Mouse (Mus musculus): Measurements from ENCODE around the gene Cdc27. TPM values are rescaled to one million over a fixed set of nuclear protein-coding genes. Genes with fewer than 3 reads are reported as not detected.

The Cdc27 gene
- polyA plus RNA-seq, 2 experiments, result 30.5 to 43.4 TPM

- Histone ChIP-seq H3K27me3 (ENCODE audit: control insufficient read depth, insufficient read depth, low read length) (no peaks in the 10 kb centered on the region), H3K27ac (replicated peaks; ENCODE audit: low read depth, low read length) (no peak overlapping the region), H3K4me3 (replicated peaks; ENCODE audit: low read length) (no peak overlapping the region), H3K4me1 (ENCODE audit: control insufficient read depth, insufficient read depth, low read length) (no peaks in the 10 kb centered on the region), H3K36me3 (ENCODE audit: control insufficient read depth, insufficient read depth, low read length) (peaks cover 25% of the 10 kb centered on the region; the same call in 1 of the 2 replicates), H3K9me3 (ENCODE audit: control insufficient read depth, low read length) (no peaks in the 10 kb centered on the region), H3K4me2 (replicated peaks; ENCODE audit: low read depth, low read length, severe bottlenecking) (no peak overlapping the region), H3K9ac (ENCODE audit: low read depth, low read length, severe bottlenecking) (no peak overlapping the region)
- ATAC-seq (ENCODE audit: low FRiP score, low read depth) (no peak), DNase-seq (ENCODE audit: low spot score) (no peak)
- TF ChIP-seq POLR2A (IDR thresholded peaks at IDR 0.05; ENCODE audit: borderline replicate concordance, extremely low read depth, insufficient read depth, insufficient read length), result no peak
- 83% methylated on average over 2 of the region's 2 CpGs for WGBS
These were observed 91.9 kb downstream of the Cdc27 start for GRCm38 (mm10) chr11:104458507-104458906.

Other genes starting within 250 kb of the Cdc27 start
- gene Kansl1, start 81.8 kb downstream of the Cdc27 start, polyA plus RNA-seq (2012; rRNA removed), result 91.7 and 123 TPM in 2 replicates
- 27.0 and 33.2 TPM in 2 replicates for gene Kansl1, start 81.8 kb downstream of the Cdc27 start, polyA plus RNA-seq (2014; fragmentation: Nextera tagmentation; extraction: Ambion mirVana)
- gene Myl4, start within 50 bp of the Cdc27 start, polyA plus RNA-seq (2012; rRNA removed), result 221 and 305 TPM in 2 replicates
- 151 and 218 TPM in 2 replicates for gene Myl4, start within 50 bp of the Cdc27 start, polyA plus RNA-seq (2014; fragmentation: Nextera tagmentation; extraction: Ambion mirVana)
- 2.9 TPM in 2 replicates for gene Itgb3, start 57.4 kb upstream of the Cdc27 start, polyA plus RNA-seq (2012; rRNA removed)
- 1.2 and 1.4 TPM in 2 replicates for gene Itgb3, start 57.4 kb upstream of the Cdc27 start, polyA plus RNA-seq (2014; fragmentation: Nextera tagmentation; extraction: Ambion mirVana)
- under 0.01 TPM in 1 of 2 replicates, not detected in the other for gene Gm11639, start 135.1 kb upstream of the Cdc27 start, polyA plus RNA-seq (2012; rRNA removed)
- 0.01 TPM in 1 of 2 replicates, not detected in the other for gene Gm11639, start 135.1 kb upstream of the Cdc27 start, polyA plus RNA-seq (2014; fragmentation: Nextera tagmentation; extraction: Ambion mirVana)

All from limb, embryonic 14.5 days (tissue).